Mouse (Mus musculus): Measurements from ENCODE around the gene Hexdc. TPM values are rescaled to one million over a fixed set of nuclear protein-coding genes. Genes with fewer than 3 reads are reported as not detected.

Gene Hexdc
- polyA plus RNA-seq (2012; rRNA removed): 9.8 and 11.2 TPM in 2 replicates

DNA sequence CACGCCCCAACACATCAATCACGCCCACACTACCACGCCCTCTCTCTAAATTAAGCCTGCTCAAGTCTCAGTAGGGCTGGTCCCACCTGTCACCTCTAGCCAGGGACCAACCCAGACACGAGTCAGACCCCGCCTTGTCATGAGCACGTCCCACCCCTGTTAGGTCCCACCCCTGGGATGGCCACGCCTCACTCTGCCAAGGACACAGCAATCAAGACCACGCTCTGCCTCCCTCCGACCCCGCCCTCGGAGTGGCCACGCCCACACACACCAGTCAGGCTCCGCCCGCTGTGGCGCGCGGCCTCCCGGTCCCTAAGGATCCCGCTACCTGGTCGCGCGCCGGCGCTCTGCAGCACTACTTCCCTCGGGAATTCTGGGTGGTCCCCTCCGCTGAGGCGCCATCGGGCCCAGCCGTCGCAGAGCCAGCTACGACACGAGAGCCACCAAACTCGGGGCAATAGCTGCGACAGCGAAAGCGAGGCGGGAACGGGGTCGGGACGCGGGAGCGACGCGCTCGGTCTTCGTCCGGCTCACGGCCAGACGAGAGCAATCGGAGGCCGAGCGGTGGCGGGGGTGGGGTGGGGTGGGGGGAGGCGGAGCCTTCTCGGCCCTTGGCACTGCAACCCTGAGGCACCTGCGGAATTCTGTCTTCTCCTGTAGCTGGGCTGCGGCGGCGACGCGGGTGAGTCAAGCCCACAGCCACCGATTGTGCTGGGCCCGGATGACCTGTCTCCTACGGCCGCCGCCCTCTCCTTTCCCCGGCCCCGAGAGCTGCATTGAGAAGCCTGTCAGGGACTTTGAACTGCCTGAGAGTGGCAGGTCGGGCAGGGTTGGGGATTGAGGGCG, at the start of gene Hexdc, which contains the start of gene Ogfod3:
Gene Hexdc, plus strand, starts transcription at position 273 of the 846 bp plus-strand sequence.
Gene Ogfod3, minus strand, starts transcription at position 551 of the 846 bp plus-strand sequence.

DNA sequence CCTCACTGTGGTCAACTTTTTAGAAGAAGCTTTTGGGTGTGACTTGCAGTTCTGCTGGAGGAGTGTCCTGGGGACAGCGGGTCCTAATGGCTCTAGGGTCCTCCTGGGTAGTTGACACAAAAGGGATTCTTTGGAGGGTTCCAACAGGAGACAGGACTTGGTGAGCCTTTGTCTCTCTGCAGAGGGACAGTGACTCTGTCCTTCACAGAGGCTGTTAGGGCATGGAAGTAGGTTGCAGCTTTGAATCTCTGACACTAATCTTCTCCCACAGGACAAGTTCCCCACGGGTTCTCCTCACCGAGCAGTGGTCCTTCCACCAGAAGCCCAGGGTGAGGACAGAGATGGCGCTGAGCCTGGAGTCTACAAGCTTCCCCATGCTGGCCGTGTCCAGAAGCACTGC, 44.3 kb upstream of the Hexdc start, which contains the start of gene Uts2r:
Gene Uts2r, plus strand, starts transcription at position 301 of the 400 bp plus-strand sequence.

DNA sequence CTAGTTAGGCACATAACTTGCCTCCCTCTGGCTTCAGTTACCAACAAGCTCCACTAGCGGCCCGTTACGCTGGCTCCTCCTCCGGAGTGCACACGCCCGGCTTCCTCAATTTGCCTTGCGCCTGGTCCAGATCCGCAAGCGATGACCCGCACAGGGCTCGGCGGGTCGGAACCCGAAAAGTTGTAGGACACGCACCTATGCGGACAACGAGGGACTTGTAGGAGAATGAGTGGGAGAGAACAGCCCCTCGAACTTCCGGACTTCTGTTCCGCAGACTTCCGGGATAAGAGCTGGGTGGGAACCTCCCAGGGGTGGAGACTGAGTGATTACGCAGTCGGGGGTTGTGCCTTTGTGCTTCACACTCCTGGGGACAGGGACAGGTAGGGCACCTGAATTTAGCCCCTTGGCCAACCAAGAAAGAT, 24.8 kb downstream of the Hexdc start, which contains the start of gene Cybc1:
Gene Cybc1, minus strand, starts transcription at position 305 of the 422 bp plus-strand sequence.

DNA sequence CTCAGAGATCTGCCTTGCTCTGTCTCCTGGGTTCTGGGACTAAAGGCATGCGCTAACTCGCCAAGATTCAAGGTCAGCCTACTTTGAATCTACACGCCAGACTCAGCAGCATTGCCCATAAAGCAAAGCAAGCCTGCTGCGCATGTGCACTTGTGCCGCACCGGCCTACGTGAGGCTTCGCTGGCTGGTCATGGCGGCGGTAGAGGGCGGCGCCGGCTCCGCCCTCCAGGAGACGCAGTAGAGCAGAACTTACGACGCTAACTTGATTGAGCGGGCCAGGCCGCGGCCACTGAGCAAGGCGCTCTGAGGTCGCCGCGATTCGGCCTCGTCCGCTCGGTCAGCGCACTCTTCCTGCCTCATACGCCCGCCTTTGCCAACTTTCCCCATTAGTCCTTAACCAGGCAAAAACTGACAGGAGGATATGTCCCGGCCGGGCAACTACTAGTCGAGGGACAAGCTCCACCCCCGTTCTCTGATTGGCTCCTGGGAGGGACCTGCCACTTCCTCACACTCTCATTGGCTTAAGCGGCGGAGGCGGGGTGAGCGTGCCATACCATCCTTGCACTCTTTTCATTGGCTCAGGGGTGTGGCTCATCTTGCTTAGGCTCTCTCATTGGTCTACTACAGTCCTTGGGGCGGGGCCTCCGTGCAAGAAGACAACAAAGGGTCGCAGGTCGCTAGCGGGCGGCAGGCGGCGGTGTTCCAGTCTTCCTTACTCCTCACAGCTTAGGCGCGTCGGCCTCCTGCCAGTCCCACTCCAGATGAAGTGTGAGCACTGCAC, 32.5 kb downstream of the Hexdc start, which contains the start of gene Narf:
Gene Narf, plus strand, starts transcription at position 690 of the 781 bp plus-strand sequence.

DNA sequence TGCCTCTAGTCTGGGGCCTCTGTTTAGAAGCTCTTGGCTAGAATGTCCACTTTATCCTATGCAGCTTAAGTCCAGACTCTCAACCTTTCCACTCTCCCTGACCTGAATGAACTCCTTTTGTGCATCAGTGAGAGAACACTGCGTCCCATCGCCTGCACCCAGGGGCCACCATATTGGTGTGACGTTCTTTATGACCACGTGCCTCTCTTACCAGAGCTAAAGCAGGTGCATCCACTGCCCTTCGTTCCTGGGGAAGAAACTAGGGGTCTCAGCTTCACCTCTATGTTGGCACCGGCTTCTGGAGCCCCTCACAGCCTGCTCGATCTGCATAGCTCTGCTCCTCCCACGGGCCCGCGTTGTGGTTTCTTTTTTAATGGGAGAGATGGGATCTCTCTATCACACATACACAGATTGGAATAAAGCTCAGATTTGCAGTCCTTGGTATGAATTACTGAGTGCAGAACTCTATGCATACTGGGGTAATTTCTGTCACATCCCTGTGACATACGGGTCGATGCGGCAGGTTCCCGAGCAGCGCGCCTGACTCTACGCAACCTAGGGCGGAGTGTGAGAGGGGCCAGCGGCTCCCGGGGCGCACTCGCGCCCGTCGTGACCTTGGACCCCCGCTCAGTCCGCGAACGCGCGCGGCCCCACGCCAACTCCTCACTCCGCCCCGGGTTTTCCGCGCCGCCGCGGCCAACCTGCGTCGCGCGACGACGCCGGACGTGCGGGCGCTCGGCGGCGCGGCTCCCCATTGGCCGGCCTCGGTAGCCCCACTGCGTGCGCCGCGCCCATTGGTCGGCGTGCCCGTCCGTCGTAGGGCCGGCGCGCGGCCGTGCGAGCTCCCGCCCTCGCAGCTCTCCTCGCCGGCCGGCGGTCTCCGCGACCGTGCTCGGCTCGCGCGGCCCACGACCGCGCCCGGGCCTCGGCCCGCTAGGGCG, 55.2 kb downstream of the Hexdc start, which contains the start of gene Foxk2:
Gene Foxk2, plus strand, starts transcription at position 831 of the 941 bp plus-strand sequence.

Other genes starting within 250 kb of the Hexdc start
- 29.6 and 32.7 TPM in 2 replicates for gene Csnk1d, start 213.1 kb upstream of the Hexdc start, polyA plus RNA-seq (2012; rRNA removed)
- 1.0 and 2.6 TPM in 2 replicates for gene Cd7, start 165.0 kb upstream of the Hexdc start, polyA plus RNA-seq (2012; rRNA removed)
- gene Sectm1b, start 140.9 kb upstream of the Hexdc start, polyA plus RNA-seq (2012; rRNA removed): 0.02 and 0.08 TPM in 2 replicates
- 2.1 and 2.3 TPM in 2 replicates for gene Sectm1a, start 123.2 kb upstream of the Hexdc start, polyA plus RNA-seq (2012; rRNA removed)
- not detected in 2 replicates for gene Tex19.2, start 85.8 kb upstream of the Hexdc start, polyA plus RNA-seq (2012; rRNA removed)
- 0.04 TPM in 1 of 2 replicates, not detected in the other for gene Tex19.1, start 58.3 kb upstream of the Hexdc start, polyA plus RNA-seq (2012; rRNA removed)
- not detected in 2 replicates for gene Uts2r, start 44.2 kb upstream of the Hexdc start, polyA plus RNA-seq (2012; rRNA removed)
- gene Ogfod3, start 278 bp downstream of the Hexdc start, polyA plus RNA-seq (2012; rRNA removed): 6.6 and 6.7 TPM in 2 replicates
- 17.4 and 17.8 TPM in 2 replicates for gene Cybc1, start 24.9 kb downstream of the Hexdc start, polyA plus RNA-seq (2012; rRNA removed)
- gene Narf, start 32.8 kb downstream of the Hexdc start, polyA plus RNA-seq (2012; rRNA removed): 32.3 and 34.5 TPM in 2 replicates
- 7.1 TPM in 2 replicates for gene Foxk2, start 55.6 kb downstream of the Hexdc start, polyA plus RNA-seq (2012; rRNA removed)
- gene Wdr45b, start 150.0 kb downstream of the Hexdc start, polyA plus RNA-seq (2012; rRNA removed): 17.3 and 17.6 TPM in 2 replicates
- gene Rab40b, start 183.8 kb downstream of the Hexdc start, polyA plus RNA-seq (2012; rRNA removed): 0.31 TPM in 2 replicates
- gene Fn3krp, start 217.0 kb downstream of the Hexdc start, polyA plus RNA-seq (2012; rRNA removed): 11.8 and 13.2 TPM in 2 replicates
- gene Fn3k, start 230.5 kb downstream of the Hexdc start, polyA plus RNA-seq (2012; rRNA removed): 10.9 and 11.1 TPM in 2 replicates
- gene Tbcd, start 247.5 kb downstream of the Hexdc start, polyA plus RNA-seq (2012; rRNA removed): 21.4 and 22.0 TPM in 2 replicates